Mouse (Mus musculus): Measurements from ENCODE around the gene Wbp11. TPM values are rescaled to one million over a fixed set of nuclear protein-coding genes. Genes with fewer than 3 reads are reported as not detected.
A peak's percentile ranks its signal among the peaks of the same experiment; 100 is the strongest.

Wbp11 gene
- polyA plus RNA-seq, 1 experiment = 72.3 TPM

DNA sequence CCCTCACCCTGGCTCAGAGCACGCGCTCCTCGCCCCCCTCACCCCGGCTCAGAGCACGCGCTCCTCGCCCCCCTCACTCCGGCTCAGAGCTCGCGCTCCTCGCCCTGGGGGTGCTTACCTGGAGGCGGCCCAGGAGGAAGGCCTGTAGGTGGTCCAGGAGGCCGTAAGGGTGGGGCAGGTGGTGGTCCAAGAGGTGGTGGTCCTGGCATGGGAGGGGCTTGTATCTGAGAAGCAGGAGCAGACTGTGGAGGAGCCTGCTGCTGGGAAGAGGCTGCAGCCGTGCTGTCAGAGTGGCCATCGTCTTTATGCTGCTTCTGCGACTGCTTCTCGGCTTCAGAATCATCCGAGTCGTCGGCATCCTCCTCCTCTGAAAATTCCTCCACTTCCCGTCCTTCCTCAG, 11.2 kb downstream of the Wbp11 start:
- no peaks in the 10 kb centered on the region for H3K4me1 ChIP-seq (replicated peaks; ENCODE audit: control insufficient read depth, insufficient read depth, low read length)
- 97% methylated on average over 21 of the region's 21 CpGs for WGBS
- H3K27me3 ChIP-seq (ENCODE audit: control insufficient read depth, insufficient read depth, low read length) = no peaks in the 10 kb centered on the region
- TF ChIP-seq CTCF (IDR thresholded peaks at IDR 0.05; ENCODE audit: borderline replicate concordance, control insufficient read depth, extremely low read depth, insufficient read depth, low read length, poor library complexity) = no peak
- TF ChIP-seq POLR2A (IDR thresholded peaks at IDR 0.05; ENCODE audit: control insufficient read depth, extremely low read depth, insufficient read depth, low read length, poor library complexity) = no peak
- no peak for DNase-seq
- no peak overlapping the region for H3K4me3 ChIP-seq (ENCODE audit: control insufficient read depth, insufficient read depth, low read length)
- H3K27ac ChIP-seq (ENCODE audit: control insufficient read depth, insufficient read depth, low read length) = no peak overlapping the region
- peaks cover 89% of the 10 kb centered on the region for H3K36me3 ChIP-seq (ENCODE audit: control insufficient read depth, insufficient read depth, low read length)

- Histone ChIP-seq H3K27me3 (ENCODE audit: control insufficient read depth, insufficient read depth, low read length) (no peaks in the 10 kb centered on the region), H3K4me1 (replicated peaks; ENCODE audit: control insufficient read depth, insufficient read depth, low read length) (no peaks in the 10 kb centered on the region), H3K27ac (ENCODE audit: control insufficient read depth, insufficient read depth, low read length) (no peak overlapping the region), H3K36me3 (ENCODE audit: control insufficient read depth, insufficient read depth, low read length) (peaks cover 74% of the 10 kb centered on the region), H3K4me3 (ENCODE audit: control insufficient read depth, insufficient read depth, low read length) (no peak overlapping the region)
- no peak for TF ChIP-seq POLR2A (IDR thresholded peaks at IDR 0.05; ENCODE audit: control insufficient read depth, extremely low read depth, insufficient read depth, low read length, poor library complexity)
- no peak for TF ChIP-seq CTCF (IDR thresholded peaks at IDR 0.05; ENCODE audit: borderline replicate concordance, control insufficient read depth, extremely low read depth, insufficient read depth, low read length, poor library complexity)
- WGBS = 97% methylated on average over 7 of the region's 7 CpGs
- DNase-seq = no peak
These were observed 12.7 kb downstream of the Wbp11 start for GRCm38 (mm10) chr6:136815381-136815780.

DNA sequence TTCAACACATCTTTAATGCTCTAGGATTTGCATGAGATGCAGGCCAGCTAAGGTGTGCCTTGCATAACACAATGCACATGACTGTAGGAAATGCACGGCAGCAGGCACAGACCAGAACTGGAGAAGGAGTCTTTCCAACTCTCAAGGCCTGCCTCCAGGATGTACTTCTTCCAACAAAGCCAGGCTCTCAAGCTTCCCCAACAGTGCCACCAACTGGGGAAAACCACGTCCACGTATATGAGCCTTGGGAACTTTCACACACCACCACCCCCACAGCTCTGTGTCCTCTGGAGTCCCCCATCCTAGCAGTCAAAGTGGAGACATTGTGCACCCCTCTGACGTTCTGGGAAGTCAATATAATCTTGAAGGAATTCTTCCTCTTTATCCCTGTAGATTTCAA, 14.9 kb downstream of the Wbp11 start:
- H3K27ac ChIP-seq (ENCODE audit: control insufficient read depth, insufficient read depth, low read length) = no peak overlapping the region
- WGBS = 74% methylated on average over 4 of the region's 4 CpGs
- no peak for TF ChIP-seq POLR2A (IDR thresholded peaks at IDR 0.05; ENCODE audit: control insufficient read depth, extremely low read depth, insufficient read depth, low read length, poor library complexity)
- TF ChIP-seq CTCF (IDR thresholded peaks at IDR 0.05; ENCODE audit: borderline replicate concordance, control insufficient read depth, extremely low read depth, insufficient read depth, low read length, poor library complexity) = no peak
- no peak overlapping the region for H3K4me3 ChIP-seq (ENCODE audit: control insufficient read depth, insufficient read depth, low read length)
- H3K27me3 ChIP-seq (ENCODE audit: control insufficient read depth, insufficient read depth, low read length) = no peaks in the 10 kb centered on the region
- H3K4me1 ChIP-seq (replicated peaks; ENCODE audit: control insufficient read depth, insufficient read depth, low read length) = peaks cover 7% of the 10 kb centered on the region
- H3K36me3 ChIP-seq (ENCODE audit: control insufficient read depth, insufficient read depth, low read length) = peaks cover 52% of the 10 kb centered on the region
- DNase-seq = no peak

GRCm38 (mm10) chr6:136811196-136811595, 16.8 kb downstream of the Wbp11 start:
- no peak for TF ChIP-seq POLR2A (IDR thresholded peaks at IDR 0.05; ENCODE audit: control insufficient read depth, extremely low read depth, insufficient read depth, low read length, poor library complexity)
- no peak for TF ChIP-seq CTCF (IDR thresholded peaks at IDR 0.05; ENCODE audit: borderline replicate concordance, control insufficient read depth, extremely low read depth, insufficient read depth, low read length, poor library complexity)
- no peak for DNase-seq
- Histone ChIP-seq H3K4me1 (replicated peaks; ENCODE audit: control insufficient read depth, insufficient read depth, low read length) (peaks cover 11% of the 10 kb centered on the region), H3K27me3 (ENCODE audit: control insufficient read depth, insufficient read depth, low read length) (no peaks in the 10 kb centered on the region), H3K4me3 (ENCODE audit: control insufficient read depth, insufficient read depth, low read length) (no peak overlapping the region), H3K36me3 (ENCODE audit: control insufficient read depth, insufficient read depth, low read length) (peaks cover 32% of the 10 kb centered on the region), H3K27ac (ENCODE audit: control insufficient read depth, insufficient read depth, low read length) (no peak overlapping the region)
- 95% methylated on average over 10 of the region's 10 CpGs for WGBS

GRCm38 (mm10) chr6:136809673-136810072, 18.4 kb downstream of the Wbp11 start:
- Histone ChIP-seq H3K27me3 (ENCODE audit: control insufficient read depth, insufficient read depth, low read length) (no peaks in the 10 kb centered on the region), H3K27ac (ENCODE audit: control insufficient read depth, insufficient read depth, low read length) (no peak overlapping the region)
- TF ChIP-seq CTCF (IDR thresholded peaks at IDR 0.05; ENCODE audit: borderline replicate concordance, control insufficient read depth, extremely low read depth, insufficient read depth, low read length, poor library complexity) (no peak), POLR2A (IDR thresholded peaks at IDR 0.05; ENCODE audit: control insufficient read depth, extremely low read depth, insufficient read depth, low read length, poor library complexity) (no peak)

GRCm38 (mm10) chr6:136809077-136809476, 19.0 kb downstream of the Wbp11 start:
- H3K4me1 ChIP-seq (replicated peaks; ENCODE audit: control insufficient read depth, insufficient read depth, low read length) = peaks cover 14% of the 10 kb centered on the region
- H3K36me3 ChIP-seq (ENCODE audit: control insufficient read depth, insufficient read depth, low read length) = peaks cover 12% of the 10 kb centered on the region
- WGBS = under 1% methylated on average over 14 of the region's 14 CpGs
- peak overlapping the region; percentile 50 for H3K4me3 ChIP-seq (ENCODE audit: control insufficient read depth, insufficient read depth, low read length)
- H3K27ac ChIP-seq (ENCODE audit: control insufficient read depth, insufficient read depth, low read length) = no peak overlapping the region
- no peak for TF ChIP-seq CTCF (IDR thresholded peaks at IDR 0.05; ENCODE audit: borderline replicate concordance, control insufficient read depth, extremely low read depth, insufficient read depth, low read length, poor library complexity)
- peak; percentile 37 for DNase-seq
- H3K27me3 ChIP-seq (ENCODE audit: control insufficient read depth, insufficient read depth, low read length) = no peaks in the 10 kb centered on the region

More at GRCm38 (mm10) chr6:136809673-136810072, 18.4 kb downstream of the Wbp11 start:
- WGBS = 52% methylated on average over 13 of the region's 13 CpGs
- Histone ChIP-seq H3K4me3 (ENCODE audit: control insufficient read depth, insufficient read depth, low read length) (peak overlapping the region; percentile 42), H3K36me3 (ENCODE audit: control insufficient read depth, insufficient read depth, low read length) (peaks cover 18% of the 10 kb centered on the region), H3K4me1 (replicated peaks; ENCODE audit: control insufficient read depth, insufficient read depth, low read length) (peaks cover 14% of the 10 kb centered on the region)
- DNase-seq = no peak

- WGBS = under 1% methylated on average over 28 of the region's 28 CpGs
These were observed 19.4 kb downstream of the Wbp11 start for GRCm38 (mm10) chr6:136808631-136809046.

More at GRCm38 (mm10) chr6:136808631-136809046, 19.4 kb downstream of the Wbp11 start:
- H3K4me1 ChIP-seq (replicated peaks; ENCODE audit: control insufficient read depth, insufficient read depth, low read length) = peaks cover 14% of the 10 kb centered on the region
- peaks cover 7% of the 10 kb centered on the region for H3K36me3 ChIP-seq (ENCODE audit: control insufficient read depth, insufficient read depth, low read length)
- H3K27me3 ChIP-seq (ENCODE audit: control insufficient read depth, insufficient read depth, low read length) = no peaks in the 10 kb centered on the region
- peak overlapping the region; percentile 50 for H3K4me3 ChIP-seq (ENCODE audit: control insufficient read depth, insufficient read depth, low read length)
- H3K27ac ChIP-seq (ENCODE audit: control insufficient read depth, insufficient read depth, low read length) = peak overlapping the region; percentile 12; the same call in 1 of the 2 replicates
- TF ChIP-seq CTCF (IDR thresholded peaks at IDR 0.05; ENCODE audit: borderline replicate concordance, control insufficient read depth, extremely low read depth, insufficient read depth, low read length, poor library complexity) = no peak
- no peak for TF ChIP-seq POLR2A (IDR thresholded peaks at IDR 0.05; ENCODE audit: control insufficient read depth, extremely low read depth, insufficient read depth, low read length, poor library complexity)
- DNase-seq = peak; percentile 42
